Mouse (Mus musculus) liver, adult 2 months (tissue): ENCODE measurements around the gene Mcu.

Source experiments
- CTCF ChIP-seq: fragments of 200-500 bp; IDR thresholded peaks from 2 replicates; pipeline ENCODE4 v1.5.1; 2011; ENCODE audit warnings: low read depth, low read length, control low read depth
- POLR2A ChIP-seq: fragments of 200-500 bp; IDR thresholded peaks from 2 replicates; pipeline ENCODE4 v1.6.1; 2011; ENCODE audit warnings: low read length, control low read depth; ENCODE audit not compliant: insufficient read depth; ENCODE audit errors: extremely low read depth

DNA sequence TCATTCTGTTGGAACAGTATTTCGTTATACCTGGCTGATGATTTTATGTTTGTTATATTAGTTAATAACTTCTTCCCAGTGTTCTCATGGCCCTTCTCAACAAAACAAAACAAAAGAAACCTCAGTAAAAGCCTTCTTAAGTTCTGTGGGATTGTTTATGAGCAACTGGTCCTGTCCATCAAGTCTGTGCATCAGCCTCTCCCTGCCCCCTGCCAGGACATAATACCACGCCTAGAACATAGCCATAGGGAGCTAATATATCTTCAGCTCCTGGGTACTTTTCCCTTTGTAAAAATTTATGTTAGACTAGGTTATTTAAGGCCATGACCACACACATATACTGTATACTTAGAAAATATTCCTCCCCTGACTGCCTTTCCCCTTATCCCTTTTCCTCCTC, 48.3 kb upstream of the Mcu start:
- no peak for TF ChIP-seq CTCF
- TF ChIP-seq POLR2A: no peak
